Mouse (Mus musculus): ENCODE measurements around the gene Nufip2. TPM values are rescaled to one million over a fixed set of nuclear protein-coding genes. Genes with fewer than 3 reads are reported as not detected.
"Not testable (repeated sequence)": the region's sequence is repeated elsewhere in the genome, so short reads cannot be mapped to it uniquely, and the experiment has no call there.

Gene Nufip2
- 4.9 and 5.0 TPM in 2 replicates for polyA plus RNA-seq (2015; fragmentation: Nextera tagmentation; extraction: Ambion mirVana)

GRCm38 (mm10) chr11:77685383-77686265 lies at the start of gene Nufip2:
Gene Nufip2, plus strand, starts transcription at chr11:77686155.
- Histone ChIP-seq H3K4me2 (peak within 1 kb of the TSS; percentile 63), H3K4me1 (peaks cover 4% of the 10 kb centered on the region), H3K9ac (peak within 1 kb of the TSS; percentile 91), H3K27ac (peak within 1 kb of the TSS; percentile 98), H3K36me3 (no peaks in the 10 kb centered on the region), H3K27me3 (replicated peaks) (no peaks in the 10 kb centered on the region), H3K9me3 (no peaks in the 10 kb centered on the region), H3K4me3 (replicated peaks) (peak within 1 kb of the TSS; percentile 98)
- WGBS = under 1% methylated on average over 38 of the region's 38 CpGs
- peak; percentile 99 for ATAC-seq (ENCODE audit: insufficient read depth, low FRiP score, low read depth)

- WGBS = 79% methylated on average over 9 of the region's 9 CpGs
- ATAC-seq (ENCODE audit: insufficient read depth, low FRiP score, low read depth) = no peak
These were observed 44.6 kb upstream of the Nufip2 start for GRCm38 (mm10) chr11:77641390-77641789.

GRCm38 (mm10) chr11:77645481-77645880 lies 40.5 kb upstream of the Nufip2 start:
- Histone ChIP-seq H3K9me3 (no peaks in the 10 kb centered on the region), H3K9ac (no peak overlapping the region), H3K36me3 (no peaks in the 10 kb centered on the region), H3K27me3 (replicated peaks) (no peaks in the 10 kb centered on the region), H3K4me3 (replicated peaks) (no peak overlapping the region), H3K4me2 (no peak overlapping the region), H3K4me1 (no peaks in the 10 kb centered on the region), H3K27ac (no peak overlapping the region)
- no peak for ATAC-seq (ENCODE audit: insufficient read depth, low FRiP score, low read depth)
- 77% methylated on average over 4 of the region's 4 CpGs for WGBS

More at GRCm38 (mm10) chr11:77641390-77641789, 44.6 kb upstream of the Nufip2 start:
- no peak overlapping the region for H3K9ac ChIP-seq
- no peaks in the 10 kb centered on the region for H3K9me3 ChIP-seq
- no peaks in the 10 kb centered on the region for H3K27me3 ChIP-seq (replicated peaks)
- no peak overlapping the region for H3K4me3 ChIP-seq (replicated peaks)
- H3K36me3 ChIP-seq = no peaks in the 10 kb centered on the region
- no peak overlapping the region for H3K4me2 ChIP-seq
- no peak overlapping the region for H3K27ac ChIP-seq
- no peaks in the 10 kb centered on the region for H3K4me1 ChIP-seq

- WGBS = 65% methylated on average over 7 of the region's 7 CpGs
- H3K27ac ChIP-seq = no peak overlapping the region
- H3K9me3 ChIP-seq = no peaks in the 10 kb centered on the region
- no peaks in the 10 kb centered on the region for H3K36me3 ChIP-seq
- H3K4me3 ChIP-seq (replicated peaks) = no peak overlapping the region
- H3K9ac ChIP-seq = no peak overlapping the region
- H3K27me3 ChIP-seq (replicated peaks) = no peaks in the 10 kb centered on the region
- no peaks in the 10 kb centered on the region for H3K4me1 ChIP-seq
- H3K4me2 ChIP-seq = no peak overlapping the region
- no peak for ATAC-seq (ENCODE audit: insufficient read depth, low FRiP score, low read depth)
These were observed 37.1 kb upstream of the Nufip2 start for GRCm38 (mm10) chr11:77648878-77649277.

- ATAC-seq (ENCODE audit: insufficient read depth, low FRiP score, low read depth) = no peak
- H3K27ac ChIP-seq = no peak overlapping the region
- no peak overlapping the region for H3K4me3 ChIP-seq (replicated peaks)
- H3K36me3 ChIP-seq = no peaks in the 10 kb centered on the region
- WGBS = 56% methylated on average over 6 of the region's 6 CpGs
- no peaks in the 10 kb centered on the region for H3K27me3 ChIP-seq (replicated peaks)
- no peak overlapping the region for H3K4me2 ChIP-seq
- no peak overlapping the region for H3K9ac ChIP-seq
- H3K4me1 ChIP-seq = no peaks in the 10 kb centered on the region
- no peaks in the 10 kb centered on the region for H3K9me3 ChIP-seq
These were observed 33.5 kb upstream of the Nufip2 start for GRCm38 (mm10) chr11:77652484-77652883.

- H3K9ac ChIP-seq; H3K9me3 ChIP-seq; H3K4me1 ChIP-seq; H3K27ac ChIP-seq; H3K4me2 ChIP-seq; H3K4me3 ChIP-seq (replicated peaks); H3K36me3 ChIP-seq; ATAC-seq (ENCODE audit: insufficient read depth, low FRiP score, low read depth); H3K27me3 ChIP-seq (replicated peaks): not testable (repeated sequence)
- WGBS = 94% methylated on average over 4 of the region's 4 CpGs
These were observed 32.4 kb upstream of the Nufip2 start for GRCm38 (mm10) chr11:77653406-77654190.

GRCm38 (mm10) chr11:77659986-77660385 lies 26.0 kb upstream of the Nufip2 start:
- no peak overlapping the region for H3K9ac ChIP-seq
- H3K4me2 ChIP-seq = no peak overlapping the region
- H3K4me3 ChIP-seq (replicated peaks) = no peak overlapping the region
- WGBS = 63% methylated on average over 4 of the region's 4 CpGs
- H3K36me3 ChIP-seq = no peaks in the 10 kb centered on the region
- H3K9me3 ChIP-seq = no peaks in the 10 kb centered on the region
- H3K27me3 ChIP-seq (replicated peaks) = no peaks in the 10 kb centered on the region
- H3K4me1 ChIP-seq = no peaks in the 10 kb centered on the region
- no peak overlapping the region for H3K27ac ChIP-seq
- ATAC-seq (ENCODE audit: insufficient read depth, low FRiP score, low read depth) = no peak

GRCm38 (mm10) chr11:77663639-77664038 lies 22.3 kb upstream of the Nufip2 start:
- no peak overlapping the region for H3K4me2 ChIP-seq
- no peaks in the 10 kb centered on the region for H3K36me3 ChIP-seq
- no peak overlapping the region for H3K4me3 ChIP-seq (replicated peaks)
- no peak overlapping the region for H3K27ac ChIP-seq
- no peak for ATAC-seq (ENCODE audit: insufficient read depth, low FRiP score, low read depth)
- no peaks in the 10 kb centered on the region for H3K9me3 ChIP-seq
- WGBS = 71% methylated on average over 6 of the region's 6 CpGs
- no peak overlapping the region for H3K9ac ChIP-seq
- no peaks in the 10 kb centered on the region for H3K27me3 ChIP-seq (replicated peaks)
- H3K4me1 ChIP-seq = no peaks in the 10 kb centered on the region

DNA sequence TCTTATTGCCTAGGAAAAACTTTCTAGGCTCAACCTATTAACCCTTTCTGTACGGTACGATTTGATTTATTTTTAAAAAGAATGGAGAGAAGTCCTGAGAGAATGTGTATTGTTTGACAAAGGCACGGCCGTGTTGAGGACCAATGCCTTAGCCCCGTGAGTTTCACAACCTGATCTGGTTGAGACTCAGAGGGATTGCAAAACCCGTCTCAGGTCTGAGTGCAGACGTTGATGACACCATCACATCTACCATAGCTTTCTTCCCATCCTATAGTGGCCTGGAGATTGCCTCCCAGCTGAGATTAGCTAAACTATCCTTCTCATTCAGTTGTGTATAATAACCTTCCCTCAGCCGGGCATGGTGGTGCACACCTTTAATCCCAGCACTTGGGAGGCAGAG lies 21.9 kb upstream of the Nufip2 start:
- no peak overlapping the region for H3K27ac ChIP-seq
- no peaks in the 10 kb centered on the region for H3K9me3 ChIP-seq
- 75% methylated on average over 8 of the region's 8 CpGs for WGBS
- no peak overlapping the region for H3K4me2 ChIP-seq
- no peak for ATAC-seq (ENCODE audit: insufficient read depth, low FRiP score, low read depth)
- no peaks in the 10 kb centered on the region for H3K36me3 ChIP-seq
- no peak overlapping the region for H3K4me3 ChIP-seq (replicated peaks)
- no peaks in the 10 kb centered on the region for H3K27me3 ChIP-seq (replicated peaks)
- no peaks in the 10 kb centered on the region for H3K4me1 ChIP-seq
- H3K9ac ChIP-seq = no peak overlapping the region

DNA sequence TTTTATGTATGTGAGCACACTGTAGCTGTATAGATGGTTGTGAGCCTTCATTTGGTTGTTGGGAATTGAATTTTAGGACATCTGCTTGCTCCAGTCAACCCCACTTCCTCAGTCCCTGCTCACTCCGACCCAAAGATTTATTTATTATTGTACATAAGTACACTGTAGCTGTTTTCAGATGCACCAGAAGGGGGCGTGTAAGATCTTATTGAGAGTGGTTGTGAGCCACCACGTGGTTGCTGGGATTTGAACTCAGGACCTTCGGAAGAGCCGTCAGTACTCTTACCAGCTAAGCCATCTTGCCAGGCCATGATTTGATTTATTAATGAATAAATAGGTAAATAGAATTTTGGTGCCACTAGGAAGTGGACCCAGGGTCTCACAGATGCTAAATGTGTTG lies 20.6 kb upstream of the Nufip2 start:
- not testable (repeated sequence) for H3K4me2 ChIP-seq; H3K36me3 ChIP-seq; H3K27me3 ChIP-seq (replicated peaks); H3K4me3 ChIP-seq (replicated peaks); H3K9me3 ChIP-seq; ATAC-seq (ENCODE audit: insufficient read depth, low FRiP score, low read depth); H3K4me1 ChIP-seq; H3K9ac ChIP-seq; H3K27ac ChIP-seq
- whole genome bisulfite sequencing = 77% methylated on average over 5 of the region's 5 CpGs

- not testable (repeated sequence) for H3K27ac ChIP-seq; H3K4me1 ChIP-seq; H3K36me3 ChIP-seq; H3K4me2 ChIP-seq; H3K9ac ChIP-seq; H3K4me3 ChIP-seq (replicated peaks); H3K27me3 ChIP-seq (replicated peaks); H3K9me3 ChIP-seq; ATAC-seq (ENCODE audit: insufficient read depth, low FRiP score, low read depth)
- 83% methylated on average over 8 of the region's 8 CpGs for WGBS
These were observed 19.2 kb upstream of the Nufip2 start for GRCm38 (mm10) chr11:77666766-77667165.

- no peak overlapping the region for H3K4me2 ChIP-seq
- H3K4me3 ChIP-seq (replicated peaks) = no peak overlapping the region
- 88% methylated on average over 2 of the region's 2 CpGs for WGBS
- no peak overlapping the region for H3K27ac ChIP-seq
- H3K36me3 ChIP-seq = no peaks in the 10 kb centered on the region
- no peaks in the 10 kb centered on the region for H3K27me3 ChIP-seq (replicated peaks)
- H3K4me1 ChIP-seq = no peaks in the 10 kb centered on the region
- H3K9me3 ChIP-seq = 0 out of 2 replicates have a peak, but pooled peaks cover 4% of the 10 kb centered on the region
- H3K9ac ChIP-seq = no peak overlapping the region
- no peak for ATAC-seq (ENCODE audit: insufficient read depth, low FRiP score, low read depth)
These were observed 13.2 kb upstream of the Nufip2 start for GRCm38 (mm10) chr11:77672746-77673145.

Data from stomach, embryonic 15.5 days (tissue).